Mouse (Mus musculus) monocyte, adult 5-6 weeks (primary cell): ENCODE measurements around the gene Nfix. TPM values are rescaled to one million over a fixed set of nuclear protein-coding genes. Genes with fewer than 3 reads are reported as not detected.
"Not testable (repeated sequence)": the region's sequence is repeated elsewhere in the genome, so short reads cannot be mapped to it uniquely, and the experiment has no call there.

Experiments
- ATAC-seq: fragments of 153-309, 156-312 bp; replicated peaks from 2 replicates; pipeline ENCODE4 v1.8.0; 2017; ENCODE audit warnings: mild to moderate bottlenecking; ENCODE audit not compliant: low TSS enrichment, insufficient number of reproducible peaks, severe bottlenecking, poor library complexity, low FRiP score
- total RNA-seq: library from RNA; stranded (forward); fragments of 200-1000, 200-491, 200-594 nt; gene quantifications from 3 replicates; pipeline ENCODE4 v1.2.3, GENCODE M21; 2017

Nfix gene
- total RNA-seq, 1 experiment from 2014 or later, result 16.7 TPM

DNA sequence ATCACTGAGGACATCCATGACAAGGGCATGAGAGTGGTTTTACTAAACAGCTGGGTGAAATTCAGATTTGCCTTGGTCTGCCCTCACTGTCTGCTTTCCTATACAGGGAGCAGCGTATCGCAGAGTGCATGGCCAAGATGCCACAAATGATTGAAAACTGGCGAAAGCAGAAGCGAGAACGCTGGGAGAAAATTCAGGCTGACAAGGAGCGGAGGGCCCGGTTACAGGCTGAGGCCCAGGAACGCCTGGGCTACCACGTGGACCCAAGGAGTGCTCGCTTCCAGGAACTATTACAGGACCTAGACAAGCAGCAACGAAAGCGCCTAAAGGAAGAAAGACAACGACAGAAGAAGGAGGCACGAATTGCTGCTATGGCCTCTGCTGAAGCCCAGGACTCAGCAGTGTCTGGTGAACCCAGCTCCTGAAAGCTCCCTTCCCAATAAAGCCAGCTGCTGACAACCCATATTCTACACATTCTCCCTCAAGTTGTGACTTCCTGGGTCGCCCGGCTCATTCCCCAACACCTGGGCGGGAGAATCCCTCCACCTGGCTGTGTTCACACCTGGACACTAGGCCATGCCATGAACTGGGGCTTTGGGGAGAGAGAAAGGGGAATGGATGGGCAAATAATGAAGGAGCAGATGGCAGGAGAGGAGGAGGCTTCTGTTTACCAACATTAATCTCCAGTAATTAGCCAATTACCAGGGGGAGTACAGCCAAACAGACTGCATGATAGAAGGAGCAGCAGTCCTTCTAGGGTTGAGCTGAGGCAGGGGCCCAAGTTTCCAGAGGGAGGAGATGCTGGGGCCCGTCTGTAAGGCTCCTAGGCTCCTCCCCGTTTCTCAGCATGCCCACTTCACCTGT, 34.1 kb upstream of the Nfix start:
- ATAC-seq, result no peak

DNA sequence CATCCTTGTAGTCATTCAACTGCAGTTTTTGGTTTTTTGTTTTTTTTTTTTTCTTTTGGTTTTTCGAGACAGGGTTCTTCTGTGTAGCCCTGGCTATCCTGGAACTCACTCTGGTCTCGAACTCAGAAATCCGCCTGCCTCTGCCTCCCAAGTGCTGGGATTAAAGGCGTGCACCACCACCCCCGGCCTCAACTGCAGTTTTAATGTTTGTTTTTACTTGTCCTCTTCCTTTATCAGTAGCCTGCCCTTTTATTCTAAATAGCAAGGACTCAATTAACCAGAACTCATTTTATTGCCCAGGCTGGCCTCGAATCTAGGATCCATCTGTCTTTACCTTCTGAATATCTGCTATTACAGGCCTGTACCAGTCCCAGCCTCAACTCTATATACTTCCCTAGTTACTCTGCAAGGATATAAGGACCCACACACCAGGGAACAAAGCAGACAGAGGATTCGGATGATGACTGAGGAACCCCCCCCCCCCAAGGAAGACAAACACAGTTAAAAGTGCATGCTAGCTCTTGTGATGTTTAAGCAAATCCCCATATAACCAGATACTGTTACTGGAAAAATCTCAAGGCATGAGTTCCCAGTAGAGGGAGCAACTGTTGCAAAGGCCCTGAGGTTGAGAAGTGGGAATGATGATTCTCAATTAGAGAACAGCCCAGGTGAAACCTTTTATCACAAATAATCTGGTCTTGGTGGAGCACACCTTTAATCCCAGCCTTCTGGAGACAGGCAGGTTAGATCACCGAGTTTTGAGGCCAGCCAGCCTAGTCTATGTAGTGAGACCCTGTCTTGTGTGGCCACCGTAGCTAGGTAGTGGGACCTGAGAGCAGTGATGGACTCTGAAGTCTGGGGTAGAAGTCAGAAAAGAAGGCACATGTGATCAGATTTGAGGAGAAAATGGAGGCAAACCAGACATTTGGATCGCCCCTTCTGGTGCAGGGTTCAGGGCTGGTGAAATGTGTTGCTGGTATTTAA, 32.9 kb upstream of the Nfix start:
- ATAC-seq, result no peak

- ATAC-seq, result peak; percentile 61
Measured at GRCm38 (mm10) chr8:84832034-84832717, 32.0 kb upstream of the Nfix start.

GRCm38 (mm10) chr8:84831490-84831889, 31.3 kb upstream of the Nfix start, which contains the start of gene Gadd45gip1:
Gene Gadd45gip1, plus strand, starts transcription at chr8:84831522.
- peak; percentile 84 for ATAC-seq

GRCm38 (mm10) chr8:84826518-84826917, 26.4 kb upstream of the Nfix start:
- not testable (repeated sequence) for ATAC-seq

- no peak for ATAC-seq
Measured at GRCm38 (mm10) chr8:84825636-84826035, 25.5 kb upstream of the Nfix start.

GRCm38 (mm10) chr8:84823653-84824052, 23.5 kb upstream of the Nfix start:
- ATAC-seq, result peak; percentile 72

GRCm38 (mm10) chr8:84822723-84823122, 22.6 kb upstream of the Nfix start, which contains the start of gene Dand5:
Gene Dand5, minus strand, starts transcription at chr8:84822823.
- no peak for ATAC-seq

- no peak for ATAC-seq
Measured at GRCm38 (mm10) chr8:84816117-84816516, 16.0 kb upstream of the Nfix start.

DNA sequence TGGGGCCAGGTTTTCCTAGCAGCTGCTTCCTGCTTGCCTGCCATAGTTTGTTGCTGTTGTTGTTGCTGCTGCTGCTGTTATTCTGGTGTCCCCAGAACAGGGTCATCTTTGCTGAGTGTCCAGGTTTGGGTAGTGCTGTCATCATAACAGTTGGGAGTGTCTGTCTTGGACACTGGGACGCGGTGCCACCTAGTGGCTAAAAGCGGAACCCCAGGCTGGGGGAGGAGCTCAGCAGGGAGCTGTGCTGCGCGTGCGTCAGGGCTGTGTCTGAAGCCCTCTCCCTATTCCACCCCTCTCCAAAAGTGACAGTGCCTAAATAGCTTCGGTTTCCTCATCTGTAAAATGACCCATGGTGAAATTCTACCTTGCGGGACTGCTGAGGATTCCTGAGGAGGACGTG, 15.4 kb upstream of the Nfix start:
- peak; percentile 87 for ATAC-seq

DNA sequence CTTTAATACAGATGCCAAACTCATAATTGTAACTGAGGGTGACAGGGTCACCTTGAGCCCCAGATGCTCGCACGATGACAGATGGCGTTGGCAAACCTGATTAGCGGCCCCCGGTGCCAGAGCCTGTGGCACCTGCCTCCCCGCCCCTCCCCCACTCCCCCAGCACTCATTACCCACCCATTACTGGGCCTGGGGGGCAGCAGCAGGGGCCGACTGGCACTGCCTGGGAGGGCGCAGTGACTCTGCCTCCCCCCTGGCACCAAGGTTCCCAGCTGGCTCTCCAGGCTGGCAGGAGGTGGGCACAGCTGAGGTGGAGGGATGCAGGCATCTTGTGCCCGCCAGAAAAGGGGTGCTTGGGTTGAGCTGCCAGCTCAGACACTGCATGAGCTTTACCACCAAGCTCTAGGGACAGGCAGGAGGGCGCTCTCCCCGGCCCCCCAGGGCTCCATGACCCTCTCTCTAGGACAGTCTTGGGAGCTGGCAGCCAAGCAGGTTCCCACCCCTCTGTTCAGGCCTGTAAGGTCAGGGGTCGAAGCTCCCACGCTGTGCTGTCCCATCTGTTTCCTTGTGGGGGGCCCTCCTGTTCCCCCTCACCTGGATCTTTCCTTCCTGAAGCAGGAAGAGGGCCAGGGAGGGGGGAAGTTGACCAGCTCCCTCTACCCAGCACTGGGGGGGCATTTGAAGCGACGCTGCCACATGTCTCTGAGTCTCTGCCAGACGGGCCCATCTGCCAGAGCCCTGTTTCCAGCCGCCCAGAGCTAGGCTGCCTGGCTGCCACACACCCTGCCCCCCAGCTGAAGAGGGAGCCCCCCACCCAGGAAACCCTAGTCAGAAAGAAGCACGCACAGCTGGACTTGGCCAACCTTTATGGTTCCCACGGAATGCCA, 14.7 kb upstream of the Nfix start:
- ATAC-seq, result no peak

GRCm38 (mm10) chr8:84814240-84814554, 14.1 kb upstream of the Nfix start:
- ATAC-seq, result no peak

GRCm38 (mm10) chr8:84813830-84814229, 13.7 kb upstream of the Nfix start:
- no peak for ATAC-seq

GRCm38 (mm10) chr8:84813059-84813458, 12.9 kb upstream of the Nfix start:
- ATAC-seq, result peak; percentile 46

DNA sequence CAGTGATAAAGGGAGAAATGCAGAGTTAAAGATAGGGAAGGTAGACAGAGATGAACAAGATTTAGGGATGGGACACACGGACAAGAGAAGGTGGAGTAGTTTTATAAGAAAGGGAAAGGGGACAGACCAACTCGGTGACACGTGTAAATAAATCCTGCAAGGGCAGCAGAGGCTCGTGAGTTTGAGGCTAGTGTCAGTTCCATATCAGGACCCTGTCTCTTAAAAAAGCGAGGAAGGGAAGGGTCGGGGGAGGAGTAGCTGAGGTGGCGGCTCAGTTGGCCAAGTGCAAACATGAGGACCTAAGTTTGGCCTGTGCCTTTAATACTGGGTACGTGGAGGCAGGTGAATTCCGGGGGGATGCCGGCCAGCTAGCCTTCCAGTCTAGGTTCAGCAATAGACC, 11.2 kb upstream of the Nfix start:
- no peak for ATAC-seq

- ATAC-seq, result peak; percentile 57
Measured at GRCm38 (mm10) chr8:84810896-84811295, 10.8 kb upstream of the Nfix start.

DNA sequence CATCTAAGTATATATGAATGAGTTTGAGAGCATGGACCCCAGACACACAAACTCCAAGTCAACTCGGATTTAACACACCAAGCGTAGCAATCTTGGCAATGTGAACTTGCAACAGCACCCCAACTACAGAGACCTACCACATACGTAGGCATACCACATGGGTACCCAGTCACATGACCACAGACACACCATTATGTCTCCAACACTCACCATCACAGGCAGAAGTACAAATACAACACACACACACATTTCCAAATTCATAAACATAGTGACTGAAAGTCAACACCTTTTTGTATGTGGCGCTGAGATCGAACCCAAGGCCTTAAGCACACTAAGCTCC, 9.8 kb upstream of the Nfix start:
- ATAC-seq, result no peak
